Mouse (Mus musculus) T-helper 1 cell (primary cell): ENCODE data around the gene Exoc6b.

Experiments used
- in situ Hi-C: fragments of 300-600 bp; cut with MboI, MseI; formaldehyde crosslinking; loops from one replicate; pipeline ENCODE4 v1.15.1; 2025; ENCODE audit warnings: high pct_unique_total_duplicates

The Exoc6b gene

GRCm38 (mm10) chr6:84736942-84737341 lies 332.4 kb downstream of the Exoc6b start:
- in situ Hi-C loops: no loop called here

DNA sequence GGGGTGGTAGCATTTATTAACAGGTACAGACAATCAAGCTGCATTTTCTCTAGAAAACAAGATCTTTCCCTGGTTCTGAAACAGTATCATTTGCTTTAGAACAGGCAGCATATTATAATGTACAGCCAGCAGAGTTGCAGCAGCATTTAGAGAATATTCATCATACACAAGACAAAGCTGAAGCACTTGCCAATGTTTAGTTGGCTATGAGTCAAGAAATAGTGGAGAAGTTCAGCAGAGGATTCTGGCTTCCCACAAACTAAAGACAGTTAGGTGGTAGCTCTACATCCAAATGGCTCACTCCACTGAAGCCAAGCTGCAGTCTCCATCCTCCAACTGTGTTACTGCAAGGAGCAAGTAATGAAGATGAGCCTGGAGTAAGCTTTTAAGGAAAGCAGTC lies 342.4 kb downstream of the Exoc6b start:
- in situ Hi-C loops: loop anchor here (5.0 kb wide), 1 partner anchor 70 kb away; no protein-coding TSS in a partner anchor

- in situ Hi-C loops: no loop called here
These were observed 356.1 kb downstream of the Exoc6b start for GRCm38 (mm10) chr6:84713171-84713570.

DNA sequence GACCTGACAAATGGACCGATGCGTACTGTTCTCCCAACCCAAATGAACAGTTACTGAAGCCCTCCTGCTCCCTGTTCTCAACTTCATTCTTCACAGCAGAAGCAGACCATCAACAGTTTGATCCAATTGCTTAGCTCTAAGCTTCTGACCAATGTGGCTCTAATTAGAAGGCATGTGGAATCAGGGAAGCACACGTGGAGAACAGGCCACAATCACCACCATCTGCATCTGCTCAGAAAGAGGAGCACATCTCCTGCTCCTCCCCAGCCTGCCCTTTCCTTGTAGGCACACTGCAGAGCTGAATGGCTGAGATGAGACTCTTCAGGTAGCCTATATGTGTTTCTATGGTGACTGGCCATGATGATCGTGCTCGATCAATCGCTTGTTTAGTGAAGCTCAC lies 358.5 kb downstream of the Exoc6b start:
- in situ Hi-C loops: no loop called here

GRCm38 (mm10) chr6:84708631-84709030 lies 360.7 kb downstream of the Exoc6b start:
- in situ Hi-C loops: no loop called here

DNA sequence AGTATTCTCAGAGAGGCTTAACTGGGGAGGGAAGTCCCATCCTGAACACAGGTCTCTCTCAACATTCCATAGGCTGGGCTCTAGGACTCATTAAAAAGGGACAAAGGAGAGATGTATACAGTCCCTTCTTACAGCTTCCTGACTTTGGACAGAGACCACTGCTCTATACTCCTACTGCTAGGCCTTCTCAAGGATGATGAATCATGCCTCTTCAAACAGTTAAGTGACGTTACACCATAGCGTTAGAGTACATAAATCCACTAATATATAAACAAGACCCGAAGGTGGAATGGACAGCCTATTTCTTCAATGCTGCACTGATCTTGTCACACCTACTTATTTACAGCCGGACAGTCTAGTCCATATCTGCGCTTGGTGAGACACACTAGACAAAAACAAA lies 369.7 kb downstream of the Exoc6b start:
- in situ Hi-C loops: no loop called here

- in situ Hi-C loops: no loop called here
These were observed 371.0 kb downstream of the Exoc6b start for GRCm38 (mm10) chr6:84698288-84698673.

- in situ Hi-C loops: no loop called here
These were observed 371.6 kb downstream of the Exoc6b start for GRCm38 (mm10) chr6:84697474-84698287.

GRCm38 (mm10) chr6:84693844-84694243 lies 375.5 kb downstream of the Exoc6b start:
- in situ Hi-C loops: loop anchor here (5.0 kb wide), 1 partner anchor 48 kb away; no protein-coding TSS in a partner anchor

DNA sequence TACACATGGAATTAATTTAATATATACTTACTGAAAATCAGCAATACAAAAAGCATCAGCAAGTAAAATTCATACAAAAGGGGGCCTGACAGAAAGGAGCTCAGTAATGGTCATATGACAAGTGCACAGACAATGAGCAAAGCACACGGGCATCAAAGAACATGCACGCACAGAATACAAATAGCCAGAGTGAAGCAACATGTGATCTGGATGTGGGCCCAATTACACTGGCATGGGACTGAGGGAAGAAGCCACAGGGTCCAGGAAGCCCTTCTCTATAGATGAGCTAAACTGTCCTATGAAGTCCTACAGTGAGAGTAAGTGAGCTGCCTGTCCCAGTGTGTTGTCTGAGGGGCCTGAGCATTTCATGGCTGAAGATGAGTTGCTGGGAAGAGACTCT lies 376.1 kb downstream of the Exoc6b start:
- in situ Hi-C loops: loop anchor here (5.0 kb wide), 1 partner anchor 49 kb away; no protein-coding TSS in a partner anchor

GRCm38 (mm10) chr6:84691907-84692306 lies 377.4 kb downstream of the Exoc6b start:
- in situ Hi-C loops: loop anchor here (5.0 kb wide), 1 partner anchor 50 kb away; no protein-coding TSS in a partner anchor

GRCm38 (mm10) chr6:84677770-84678169 lies 391.5 kb downstream of the Exoc6b start:
- in situ Hi-C loops: no loop called here

DNA sequence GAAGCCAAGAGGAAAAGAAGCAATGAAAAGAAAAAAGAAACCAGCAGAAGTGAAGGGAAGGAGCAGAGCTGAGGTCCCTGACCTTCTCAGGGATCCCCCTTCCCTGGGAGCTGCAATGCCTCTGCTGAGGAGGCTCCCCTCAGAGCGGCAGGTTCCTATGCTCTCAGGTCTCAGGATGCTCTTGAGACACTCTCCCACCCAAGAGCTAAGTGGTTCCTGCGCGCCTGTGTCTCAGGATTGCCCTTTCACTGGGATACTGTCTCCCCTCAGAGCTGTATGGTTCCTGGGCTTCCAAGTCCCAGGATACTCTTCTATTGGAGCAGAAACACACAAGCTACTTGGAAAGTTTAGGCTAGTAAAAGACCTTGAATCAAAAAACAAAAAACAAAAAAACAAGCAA lies 394.4 kb downstream of the Exoc6b start:
- in situ Hi-C loops: no loop called here

DNA sequence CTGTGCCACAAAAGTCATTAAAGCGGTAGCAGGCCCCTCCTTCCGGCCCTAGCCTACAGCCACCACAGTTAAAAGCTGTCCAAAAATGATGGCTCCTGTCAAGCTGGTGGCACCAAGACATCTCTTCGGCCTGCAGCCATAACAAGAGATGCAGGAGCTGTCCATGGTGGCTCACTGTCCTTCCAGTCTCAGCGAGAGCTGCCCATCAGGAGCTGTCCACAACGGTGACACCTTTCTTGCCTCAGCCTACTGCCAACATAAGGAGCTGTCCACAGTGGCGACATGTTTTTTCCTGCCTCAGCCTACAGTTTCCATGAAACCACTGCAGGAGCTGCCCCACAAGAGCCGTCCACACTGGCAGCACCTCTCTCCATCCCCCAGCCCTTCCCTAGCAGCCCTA lies 395.2 kb downstream of the Exoc6b start:
- in situ Hi-C loops: no loop called here

- in situ Hi-C loops: no loop called here
These were observed 407.7 kb downstream of the Exoc6b start for GRCm38 (mm10) chr6:84661451-84662112.

DNA sequence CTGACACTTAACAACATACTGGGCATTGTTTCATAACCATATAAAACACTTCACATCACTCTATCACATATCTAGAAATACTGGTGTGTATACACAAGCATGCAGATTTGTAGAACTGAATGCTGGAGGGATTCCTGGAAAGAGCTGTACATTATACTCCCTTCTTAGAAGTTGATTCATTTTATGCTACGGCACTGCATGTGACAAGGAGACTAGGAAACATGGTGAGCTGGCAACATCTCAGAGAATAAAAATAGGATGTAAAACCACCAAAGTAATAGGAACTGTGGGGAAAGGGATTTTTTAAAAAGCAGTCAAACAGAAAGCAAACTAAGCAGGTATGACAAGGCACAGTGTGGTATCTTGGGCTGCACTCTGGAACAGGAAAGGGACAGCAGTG lies 408.3 kb downstream of the Exoc6b start:
- in situ Hi-C loops: no loop called here

GRCm38 (mm10) chr6:84657091-84657490 lies 412.2 kb downstream of the Exoc6b start:
- in situ Hi-C loops: loop anchor here (5.0 kb wide), 1 partner anchor 70 kb away; no protein-coding TSS in a partner anchor

DNA sequence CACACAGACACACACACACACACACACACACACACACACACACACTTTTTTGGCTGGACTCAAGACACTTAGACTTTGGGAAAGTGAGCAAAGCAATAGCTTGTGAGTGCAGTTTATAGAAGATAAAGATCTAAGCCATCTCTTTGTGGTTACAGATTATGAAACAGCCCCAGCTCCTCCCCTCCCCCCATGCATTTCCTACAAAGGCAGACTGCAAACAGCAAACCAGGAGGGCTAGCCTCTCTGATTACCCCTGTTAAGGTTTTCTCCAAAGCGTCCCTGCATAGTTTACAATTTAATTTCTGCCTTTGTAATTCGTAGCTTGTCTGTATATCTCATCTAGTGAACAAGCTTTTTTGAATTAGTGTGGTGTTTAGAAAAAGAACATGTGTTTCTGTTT lies 412.6 kb downstream of the Exoc6b start:
- in situ Hi-C loops: loop anchor here (5.0 kb wide), 1 partner anchor 71 kb away; no protein-coding TSS in a partner anchor

DNA sequence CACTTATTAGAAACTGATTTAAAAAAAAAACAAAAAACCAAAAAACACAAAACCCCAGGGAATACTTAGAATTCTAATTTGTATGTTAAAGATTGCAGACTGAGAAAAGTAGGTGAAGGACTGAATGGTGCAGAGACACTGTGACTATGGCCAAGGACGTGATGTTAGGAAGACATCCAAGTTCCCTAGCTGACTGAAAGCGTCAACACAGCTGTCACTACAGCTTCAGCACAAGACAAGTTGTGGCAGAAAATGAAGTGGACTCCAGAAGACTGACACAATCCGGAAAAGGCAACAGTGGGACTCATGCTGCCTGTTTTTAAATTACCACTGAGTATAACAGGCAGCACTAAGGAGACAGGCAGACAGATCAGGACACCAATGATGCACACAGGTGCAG lies 417.4 kb downstream of the Exoc6b start:
- in situ Hi-C loops: no loop called here

DNA sequence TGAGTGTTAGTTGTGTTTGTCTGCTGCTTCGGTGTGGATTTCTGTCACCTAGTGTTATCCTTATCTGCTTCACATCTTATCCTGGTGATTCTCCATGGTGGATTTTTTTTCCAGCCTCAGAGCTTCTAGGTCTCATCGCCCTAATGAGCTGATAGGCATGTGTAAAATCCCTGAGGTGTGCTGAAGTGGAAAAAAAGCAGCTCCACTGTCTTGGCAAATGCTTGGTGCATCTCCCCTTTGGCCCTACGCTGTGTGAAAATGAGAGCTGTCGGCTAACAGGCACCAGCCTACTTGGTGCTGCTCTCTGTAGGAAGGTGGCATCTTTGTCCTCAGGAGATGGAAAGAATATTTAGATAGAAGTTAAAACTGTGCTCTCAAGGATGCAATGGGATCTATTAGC lies 422.1 kb downstream of the Exoc6b start:
- in situ Hi-C loops: no loop called here

DNA sequence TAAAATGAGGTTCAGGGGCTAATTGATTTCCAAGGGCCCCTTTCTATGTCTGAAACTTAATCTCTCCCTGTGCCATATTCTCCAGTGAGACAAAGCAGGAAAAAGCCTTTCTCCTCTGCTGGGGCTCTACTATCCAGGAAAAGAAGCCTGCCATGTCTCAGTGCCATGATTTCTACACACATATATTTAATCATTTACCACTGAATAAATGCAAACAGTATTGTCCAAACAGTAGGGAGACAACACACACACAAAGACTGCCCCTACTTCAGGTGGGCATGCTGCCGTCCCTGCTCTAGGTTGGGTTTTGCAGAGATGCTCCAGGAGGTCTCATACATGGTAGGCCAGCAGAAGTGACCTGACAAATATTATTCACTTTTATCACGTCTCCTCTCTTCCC lies 422.6 kb downstream of the Exoc6b start:
- in situ Hi-C loops: no loop called here

- in situ Hi-C loops: no loop called here
These were observed 428.3 kb downstream of the Exoc6b start for GRCm38 (mm10) chr6:84641062-84641431.
